Mouse (Mus musculus): ENCODE results near the gene Hoxc5. TPM values are rescaled to one million over a fixed set of nuclear protein-coding genes. Genes with fewer than 3 reads are reported as not detected.

Gene Hoxc5
- polyA plus RNA-seq, 1 experiment, result not detected

- WGBS, result 21% methylated on average over 3 of the region's 3 CpGs
- Histone ChIP-seq H3K4me1 (ENCODE audit: control insufficient read depth, insufficient read depth, low read length) (no peaks in the 10 kb centered on the region), H3K4me3 (ENCODE audit: insufficient read depth, low read depth, low read length) (no peak overlapping the region), H3K27ac (ENCODE audit: insufficient read depth, low read depth, low read length) (no peak overlapping the region)
- TF ChIP-seq POLR2A (IDR thresholded peaks at IDR 0.05; ENCODE audit: insufficient read depth, low read depth, low read length) (no peak), CTCF (IDR thresholded peaks at IDR 0.05; ENCODE audit: insufficient read depth, low read depth, low read length) (no peak)
Measured at GRCm38 (mm10) chr15:103039609-103040008, 72.4 kb downstream of the Hoxc5 start.

- TF ChIP-seq POLR2A (IDR thresholded peaks at IDR 0.05; ENCODE audit: insufficient read depth, low read depth, low read length) (no peak), CTCF (IDR thresholded peaks at IDR 0.05; ENCODE audit: insufficient read depth, low read depth, low read length) (no peak)
- WGBS, result 9% methylated on average over 12 of the region's 12 CpGs
- no peak overlapping the region for H3K27ac ChIP-seq (ENCODE audit: insufficient read depth, low read depth, low read length)
- no peak overlapping the region for H3K4me3 ChIP-seq (ENCODE audit: insufficient read depth, low read depth, low read length)
- H3K4me1 ChIP-seq (ENCODE audit: control insufficient read depth, insufficient read depth, low read length), result no peaks in the 10 kb centered on the region
Measured at GRCm38 (mm10) chr15:103040601-103041000, 73.4 kb downstream of the Hoxc5 start.

DNA sequence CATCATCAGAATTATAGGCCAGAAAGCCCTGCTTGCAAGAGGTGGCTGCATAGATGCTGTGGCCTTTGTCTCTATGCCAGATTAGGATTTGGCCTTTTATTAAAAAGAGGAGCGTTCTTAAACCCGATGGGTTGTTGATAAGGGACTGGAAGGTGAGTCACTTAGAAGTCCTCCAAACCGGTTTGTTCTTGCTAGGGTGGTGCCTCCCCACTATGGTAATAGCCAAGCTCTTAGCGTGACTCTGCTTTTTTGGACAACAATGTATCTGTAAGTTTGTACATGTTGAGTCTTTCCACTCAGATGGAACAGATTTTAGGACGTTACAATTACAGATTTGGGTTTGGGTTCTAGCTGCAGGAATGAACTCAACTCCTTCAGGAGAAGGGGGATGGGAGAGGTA lies 74.4 kb downstream of the Hoxc5 start:
- Histone ChIP-seq H3K27ac (ENCODE audit: insufficient read depth, low read depth, low read length) (no peak overlapping the region), H3K4me3 (ENCODE audit: insufficient read depth, low read depth, low read length) (no peak overlapping the region), H3K4me1 (ENCODE audit: control insufficient read depth, insufficient read depth, low read length) (no peaks in the 10 kb centered on the region)
- TF ChIP-seq POLR2A (IDR thresholded peaks at IDR 0.05; ENCODE audit: insufficient read depth, low read depth, low read length) (no peak), CTCF (IDR thresholded peaks at IDR 0.05; ENCODE audit: insufficient read depth, low read depth, low read length) (no peak)
- WGBS, result 11% methylated on average over 5 of the region's 5 CpGs

DNA sequence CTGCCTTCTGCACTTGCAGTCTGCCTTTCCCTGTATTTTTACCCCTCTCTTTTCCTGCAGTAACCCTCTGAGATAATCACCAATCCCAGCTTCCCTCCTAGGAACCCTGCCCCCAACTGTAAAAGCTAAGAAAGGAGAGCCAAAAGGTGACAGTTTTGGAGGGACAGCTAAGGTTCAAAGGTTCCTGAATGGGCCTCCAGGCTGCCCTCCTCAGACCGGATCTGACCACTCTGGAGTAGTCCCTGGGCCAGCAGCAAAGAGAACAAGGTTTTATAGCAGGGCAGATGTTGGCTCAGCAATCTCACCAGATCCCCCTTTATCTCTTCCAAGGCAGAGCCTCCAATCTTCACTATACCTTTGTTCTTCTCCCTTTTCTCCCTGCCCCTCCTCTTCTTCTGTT lies 75.0 kb downstream of the Hoxc5 start:
- TF ChIP-seq POLR2A (IDR thresholded peaks at IDR 0.05; ENCODE audit: insufficient read depth, low read depth, low read length) (no peak), CTCF (IDR thresholded peaks at IDR 0.05; ENCODE audit: insufficient read depth, low read depth, low read length) (no peak)
- 0% methylated on average over 1 of the region's 1 CpGs for WGBS

GRCm38 (mm10) chr15:103051670-103052069 lies 84.4 kb downstream of the Hoxc5 start:
- no peaks in the 10 kb centered on the region for H3K4me1 ChIP-seq (ENCODE audit: control insufficient read depth, insufficient read depth, low read length)

More for the DNA sequence above, 75.0 kb downstream of the Hoxc5 start:
- H3K27ac ChIP-seq (ENCODE audit: insufficient read depth, low read depth, low read length), result no peak overlapping the region
- H3K4me3 ChIP-seq (ENCODE audit: insufficient read depth, low read depth, low read length), result no peak overlapping the region
- no peaks in the 10 kb centered on the region for H3K4me1 ChIP-seq (ENCODE audit: control insufficient read depth, insufficient read depth, low read length)

GRCm38 (mm10) chr15:103053210-103053609 lies 86.0 kb downstream of the Hoxc5 start:
- no peak overlapping the region for H3K4me3 ChIP-seq (ENCODE audit: insufficient read depth, low read depth, low read length)
- H3K4me1 ChIP-seq (ENCODE audit: control insufficient read depth, insufficient read depth, low read length), result no peaks in the 10 kb centered on the region
- H3K27ac ChIP-seq (ENCODE audit: insufficient read depth, low read depth, low read length), result no peak overlapping the region
- TF ChIP-seq POLR2A (IDR thresholded peaks at IDR 0.05; ENCODE audit: insufficient read depth, low read depth, low read length) (no peak), CTCF (IDR thresholded peaks at IDR 0.05; ENCODE audit: insufficient read depth, low read depth, low read length) (no peak)

More at GRCm38 (mm10) chr15:103051670-103052069, 84.4 kb downstream of the Hoxc5 start:
- no peak overlapping the region for H3K4me3 ChIP-seq (ENCODE audit: insufficient read depth, low read depth, low read length)
- WGBS, result 79% methylated on average over 2 of the region's 2 CpGs
- H3K27ac ChIP-seq (ENCODE audit: insufficient read depth, low read depth, low read length), result no peak overlapping the region
- TF ChIP-seq CTCF (IDR thresholded peaks at IDR 0.05; ENCODE audit: insufficient read depth, low read depth, low read length) (no peak), POLR2A (IDR thresholded peaks at IDR 0.05; ENCODE audit: insufficient read depth, low read depth, low read length) (no peak)

DNA sequence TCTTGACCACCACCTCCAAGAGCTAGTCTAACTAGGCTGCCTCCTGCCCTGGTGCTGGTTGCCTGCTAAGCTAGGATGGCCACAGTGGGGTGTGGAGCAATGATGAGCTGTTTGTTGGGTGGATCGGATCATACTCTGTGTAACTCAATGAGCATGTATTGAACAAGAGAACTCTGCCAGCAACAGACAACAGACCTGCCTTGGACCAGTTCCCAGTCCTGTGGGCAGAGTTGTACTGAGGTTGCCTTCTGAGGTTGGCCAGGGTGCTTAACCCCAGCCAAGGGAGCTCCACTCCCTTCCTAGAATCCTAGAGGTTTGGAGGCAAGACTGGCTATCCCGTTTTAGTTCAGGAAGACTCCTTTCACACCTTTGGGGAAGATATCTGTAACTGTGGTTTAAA lies 89.2 kb downstream of the Hoxc5 start:
- Histone ChIP-seq H3K4me1 (ENCODE audit: control insufficient read depth, insufficient read depth, low read length) (no peaks in the 10 kb centered on the region), H3K4me3 (ENCODE audit: insufficient read depth, low read depth, low read length) (no peak overlapping the region), H3K27ac (ENCODE audit: insufficient read depth, low read depth, low read length) (no peak overlapping the region)
- TF ChIP-seq POLR2A (IDR thresholded peaks at IDR 0.05; ENCODE audit: insufficient read depth, low read depth, low read length) (no peak), CTCF (IDR thresholded peaks at IDR 0.05; ENCODE audit: insufficient read depth, low read depth, low read length) (no peak)
- 48% methylated on average over 2 of the region's 2 CpGs for WGBS

GRCm38 (mm10) chr15:103058715-103059114 lies 91.5 kb downstream of the Hoxc5 start:
- Histone ChIP-seq H3K27ac (ENCODE audit: insufficient read depth, low read depth, low read length) (no peak overlapping the region), H3K4me3 (ENCODE audit: insufficient read depth, low read depth, low read length) (no peak overlapping the region), H3K4me1 (ENCODE audit: control insufficient read depth, insufficient read depth, low read length) (no peaks in the 10 kb centered on the region)
- TF ChIP-seq POLR2A (IDR thresholded peaks at IDR 0.05; ENCODE audit: insufficient read depth, low read depth, low read length), result no peak
- no peak for TF ChIP-seq CTCF (IDR thresholded peaks at IDR 0.05; ENCODE audit: insufficient read depth, low read depth, low read length)
- 8% methylated on average over 12 of the region's 12 CpGs for WGBS

- no peak overlapping the region for H3K4me3 ChIP-seq (ENCODE audit: insufficient read depth, low read depth, low read length)
- H3K27ac ChIP-seq (ENCODE audit: insufficient read depth, low read depth, low read length), result no peak overlapping the region
- no peaks in the 10 kb centered on the region for H3K4me1 ChIP-seq (ENCODE audit: control insufficient read depth, insufficient read depth, low read length)
- no peak for TF ChIP-seq POLR2A (IDR thresholded peaks at IDR 0.05; ENCODE audit: insufficient read depth, low read depth, low read length)
- TF ChIP-seq CTCF (IDR thresholded peaks at IDR 0.05; ENCODE audit: insufficient read depth, low read depth, low read length), result no peak
- WGBS, result 4% methylated on average over 21 of the region's 21 CpGs
Measured at GRCm38 (mm10) chr15:103059393-103059992, 92.2 kb downstream of the Hoxc5 start.

- no peaks in the 10 kb centered on the region for H3K4me1 ChIP-seq (ENCODE audit: control insufficient read depth, insufficient read depth, low read length)
- 14% methylated on average over 11 of the region's 11 CpGs for WGBS
- TF ChIP-seq POLR2A (IDR thresholded peaks at IDR 0.05; ENCODE audit: insufficient read depth, low read depth, low read length), result no peak
- TF ChIP-seq CTCF (IDR thresholded peaks at IDR 0.05; ENCODE audit: insufficient read depth, low read depth, low read length), result no peak
- no peak overlapping the region for H3K27ac ChIP-seq (ENCODE audit: insufficient read depth, low read depth, low read length)
- H3K4me3 ChIP-seq (ENCODE audit: insufficient read depth, low read depth, low read length), result no peak overlapping the region
Measured at GRCm38 (mm10) chr15:103060021-103060340, 92.7 kb downstream of the Hoxc5 start.
